Mouse (Mus musculus) lung, postnatal 0 days (tissue): ENCODE data around the gene Arhgap18. TPM values are rescaled to one million over a fixed set of nuclear protein-coding genes. Genes with fewer than 3 reads are reported as not detected.
A peak's percentile ranks its signal among the peaks of the same experiment; 100 is the strongest.

Experiments used
- ATAC-seq: fragments of 200-750 bp; cut with Nextera tagmentation; 2 replicates; pipeline ENCODE4 v1.8.0; 2017; ENCODE audit warnings: moderate library complexity
- DNase-seq: peaks from one replicate; pipeline ENCODE4 v3.0.0-alpha.2; 2016; ENCODE audit warnings: low spot score
- H3K27ac ChIP-seq: fragments of 300-500 bp; sonication (generic); 2 replicates; pipeline ENCODE4 v1.5.1; 2014; ENCODE audit warnings: antibody characterized with exemption, mild to moderate bottlenecking, low read length, mixed read lengths
- H3K27me3 ChIP-seq: fragments of 300-500 bp; sonication (generic); replicated peaks from 2 replicates; pipeline ENCODE4 v1.6.1; 2014; ENCODE audit warnings: low read length, mixed read lengths; ENCODE audit not compliant: insufficient read depth
- H3K36me3 ChIP-seq: fragments of 300-500 bp; sonication (generic); 2 replicates; pipeline ENCODE4 v1.6.1; 2014; ENCODE audit warnings: low read length, mixed read lengths; ENCODE audit not compliant: insufficient read depth
- H3K4me1 ChIP-seq: fragments of 300-500 bp; sonication (generic); 2 replicates; pipeline ENCODE4 v1.6.1; 2014; ENCODE audit warnings: antibody characterized with exemption, low read depth, low read length, mixed read lengths; ENCODE audit not compliant: insufficient read depth
- H3K4me2 ChIP-seq: fragments of 300-500 bp; sonication (generic); replicated peaks from 2 replicates; pipeline ENCODE4 v1.6.1; 2014; ENCODE audit warnings: low read depth, mild to moderate bottlenecking, low read length, moderate library complexity, mixed read lengths
- H3K4me3 ChIP-seq: fragments of 300-500 bp; sonication (generic); 2 replicates; pipeline ENCODE4 v1.5.1; 2014; ENCODE audit warnings: low read depth, low read length
- H3K9ac ChIP-seq: fragments of 300-500 bp; sonication (generic); replicated peaks from 2 replicates; pipeline ENCODE4 v1.6.1; 2014; ENCODE audit warnings: low read depth, mild to moderate bottlenecking
- H3K9me3 ChIP-seq: fragments of 300-500 bp; sonication (generic); 2 replicates; pipeline ENCODE4 v1.6.1; 2016; ENCODE audit warnings: low read length, mixed read lengths
- CTCF ChIP-seq: IDR thresholded peaks from 2 replicates; pipeline ENCODE4 v1.5.1; 2016; ENCODE audit warnings: antibody characterized with exemption, mild to moderate bottlenecking
- EP300 ChIP-seq: IDR thresholded peaks from 2 replicates; pipeline ENCODE4 v1.6.1; 2016; ENCODE audit warnings: antibody characterized with exemption, mild to moderate bottlenecking, control low read depth
- WGBS: fragments of 180-500 bp; shearing (Covaris S2); extraction: QIAGEN DNeasy Blood & Tissue Kit; methylation state at CpG from one replicate; pipeline ENCODE4 v1.1.7; 2014; 5-methylcytosine and 5-hydroxymethylcytosine counted together
- polyA plus RNA-seq: library from polyadenylated mRNA; unstranded; fragments of >200 nt; fragmentation: Nextera tagmentation; extraction: Ambion mirVana; gene quantifications from 2 replicates; pipeline ENCODE4 v1.2.1, GENCODE M21; 2015

Arhgap18 gene
- 28.6 and 43.3 TPM in 2 replicates for polyA plus RNA-seq

- H3K27ac ChIP-seq, result no peak within 1 kb of the TSS
- H3K27me3 ChIP-seq, result no peaks in the 10 kb centered on the region
- no peaks in the 10 kb centered on the region for H3K9me3 ChIP-seq
- WGBS, result 67% methylated on average over 11 of the region's 11 CpGs
- ATAC-seq (no peak), DNase-seq (peak; percentile 54)
- no peaks in the 10 kb centered on the region for H3K36me3 ChIP-seq
- H3K4me2 ChIP-seq, result no peak within 1 kb of the TSS
- no peak within 1 kb of the TSS for H3K4me3 ChIP-seq
- H3K9ac ChIP-seq, result no peak within 1 kb of the TSS
- no peak for TF ChIP-seq EP300
- TF ChIP-seq CTCF, result peak; percentile 19; the same call in 1 of the 2 replicates
- H3K4me1 ChIP-seq, result no peaks in the 10 kb centered on the region
These were observed at the start of gene Arhgap18 for GRCm38 (mm10) chr10:26752929-26753567. TSS of gene Arhgap18 (plus strand) at chr10:26753421.

GRCm38 (mm10) chr10:26710458-26711011 lies 42.7 kb upstream of the Arhgap18 start:
- Histone ChIP-seq H3K4me2 (no peak overlapping the region), H3K4me3 (no peak overlapping the region), H3K9ac (no peak overlapping the region), H3K27ac (no peak overlapping the region), H3K9me3 (no peaks in the 10 kb centered on the region), H3K4me1 (no peaks in the 10 kb centered on the region), H3K36me3 (no peaks in the 10 kb centered on the region), H3K27me3 (no peaks in the 10 kb centered on the region)
- 91% methylated on average over 7 of the region's 7 CpGs for WGBS
- ATAC-seq (no peak), DNase-seq (no peak)
- no peak for TF ChIP-seq CTCF
- TF ChIP-seq EP300, result no peak

- Histone ChIP-seq H3K27ac (no peak overlapping the region), H3K36me3 (no peaks in the 10 kb centered on the region), H3K27me3 (no peaks in the 10 kb centered on the region), H3K4me1 (no peaks in the 10 kb centered on the region), H3K9me3 (no peaks in the 10 kb centered on the region), H3K4me2 (no peak overlapping the region), H3K9ac (no peak overlapping the region), H3K4me3 (no peak overlapping the region)
- peak; percentile 82 for DNase-seq
- WGBS, result 2% methylated on average over 3 of the region's 3 CpGs
- TF ChIP-seq CTCF (peak; percentile 80), EP300 (no peak)
- ATAC-seq, result no peak
These were observed 42.2 kb upstream of the Arhgap18 start for GRCm38 (mm10) chr10:26711068-26711467.

- no peak overlapping the region for H3K27ac ChIP-seq
- TF ChIP-seq EP300 (no peak), CTCF (no peak)
- no peak overlapping the region for H3K9ac ChIP-seq
- H3K27me3 ChIP-seq, result no peaks in the 10 kb centered on the region
- no peak for DNase-seq
- 51% methylated on average over 3 of the region's 3 CpGs for WGBS
- H3K9me3 ChIP-seq, result no peaks in the 10 kb centered on the region
- H3K4me1 ChIP-seq, result no peaks in the 10 kb centered on the region
- no peak overlapping the region for H3K4me3 ChIP-seq
- no peak for ATAC-seq
- no peaks in the 10 kb centered on the region for H3K36me3 ChIP-seq
- H3K4me2 ChIP-seq, result no peak overlapping the region
These were observed 39.2 kb upstream of the Arhgap18 start for GRCm38 (mm10) chr10:26713986-26714385.

GRCm38 (mm10) chr10:26724704-26725103 lies 28.5 kb upstream of the Arhgap18 start:
- DNase-seq, result no peak
- H3K9ac ChIP-seq, result no peak overlapping the region
- no peak overlapping the region for H3K4me3 ChIP-seq
- no peak for ATAC-seq
- H3K36me3 ChIP-seq, result no peaks in the 10 kb centered on the region
- H3K4me1 ChIP-seq, result no peaks in the 10 kb centered on the region
- no peak overlapping the region for H3K27ac ChIP-seq
- no peak overlapping the region for H3K4me2 ChIP-seq
- H3K27me3 ChIP-seq, result no peaks in the 10 kb centered on the region
- H3K9me3 ChIP-seq, result no peaks in the 10 kb centered on the region
- 89% methylated on average over 2 of the region's 2 CpGs for WGBS
- TF ChIP-seq CTCF (no peak), EP300 (no peak)

GRCm38 (mm10) chr10:26725255-26725654 lies 28.0 kb upstream of the Arhgap18 start:
- H3K9me3 ChIP-seq, result no peaks in the 10 kb centered on the region
- no peak overlapping the region for H3K9ac ChIP-seq
- no peak for ATAC-seq
- 94% methylated on average over 3 of the region's 3 CpGs for WGBS
- no peak overlapping the region for H3K4me3 ChIP-seq
- no peaks in the 10 kb centered on the region for H3K27me3 ChIP-seq
- no peaks in the 10 kb centered on the region for H3K36me3 ChIP-seq
- H3K4me2 ChIP-seq, result no peak overlapping the region
- TF ChIP-seq CTCF, result no peak
- TF ChIP-seq EP300, result no peak
- no peak for DNase-seq
- no peak overlapping the region for H3K27ac ChIP-seq
- no peaks in the 10 kb centered on the region for H3K4me1 ChIP-seq
